Mouse (Mus musculus): ENCODE results near the gene 2210016F16Rik.

- TF ChIP-seq CTCF (IDR thresholded peaks at IDR 0.05) (no peak), EP300 (IDR thresholded peaks at IDR 0.05) (no peak)
Observed at GRCm38 (mm10) chr13:58358629-58359303, 26.3 kb downstream of the 2210016F16Rik start, which contains the start of gene Kif27.

Measured in lung, postnatal 0 days (tissue).